Mouse (Mus musculus) G1E (cell line): ENCODE data around the gene Zfp536.

ENCODE experiments used
- CTCF ChIP-seq: IDR thresholded peaks from 2 replicates; pipeline ENCODE4 v1.5.1; 2012; ENCODE audit warnings: low read depth, low read length, inconsistent platforms, mixed read lengths
- GATA1 ChIP-seq: IDR thresholded peaks from 2 replicates; pipeline ENCODE4 v1.6.1; 2012; ENCODE audit warnings: borderline replicate concordance, low read length, inconsistent platforms, mixed read lengths
- GATA2 ChIP-seq: IDR thresholded peaks from 2 replicates; pipeline ENCODE4 v1.6.1; 2012; ENCODE audit warnings: low read depth, low read length, inconsistent platforms, borderline replicate concordance
- POLR2AphosphoS5 ChIP-seq: IDR thresholded peaks from 2 replicates; pipeline ENCODE4 v1.6.1; 2012; ENCODE audit warnings: low read depth, low read length, inconsistent platforms; ENCODE audit not compliant: insufficient replicate concordance
- TAL1 ChIP-seq: conservative IDR thresholded peaks from 2 replicates; pipeline ENCODE4 v1.6.1; 2012; ENCODE audit warnings: low read depth, low read length, inconsistent platforms, mixed read lengths

GRCm38 (mm10) chr7:37528311-37528710, 245.1 kb downstream of the Zfp536 start:
- TF ChIP-seq GATA1 (no peak), CTCF (no peak), TAL1 (no peak), POLR2AphosphoS5 (no peak), GATA2 (no peak)
